Mouse (Mus musculus) urinary bladder, postnatal 10 days (tissue): ENCODE data around the gene Nit2.

Experiments used
- DNase-seq: peaks from one replicate; pipeline ENCODE4 v3.0.0; 2022; ENCODE audit warnings: low spot score

Gene Nit2

DNA sequence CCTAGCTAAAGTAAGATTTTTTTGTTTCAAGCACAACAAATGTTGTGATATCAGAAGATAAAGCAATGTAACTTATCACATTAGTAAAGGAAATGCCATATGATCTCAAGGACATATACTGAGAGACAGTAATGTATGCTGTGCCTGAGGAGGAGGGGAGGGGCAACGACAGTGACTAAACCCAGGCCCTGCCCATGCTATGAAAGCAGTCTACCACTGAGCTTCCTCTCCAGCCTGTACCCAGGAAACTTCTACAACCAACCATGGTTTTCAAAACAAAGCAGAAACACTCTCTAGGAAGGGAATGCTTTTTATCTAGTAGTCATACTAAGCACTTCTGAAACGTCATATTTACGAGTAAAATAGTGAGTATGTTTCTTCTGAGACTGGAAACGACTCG is 4.3 kb downstream of the Nit2 start:
- no peak for DNase-seq

GRCm38 (mm10) chr16:57159835-57160234 is 7.3 kb downstream of the Nit2 start:
- DNase-seq = no peak

GRCm38 (mm10) chr16:57157728-57158127 is 9.4 kb downstream of the Nit2 start:
- DNase-seq = no peak

DNA sequence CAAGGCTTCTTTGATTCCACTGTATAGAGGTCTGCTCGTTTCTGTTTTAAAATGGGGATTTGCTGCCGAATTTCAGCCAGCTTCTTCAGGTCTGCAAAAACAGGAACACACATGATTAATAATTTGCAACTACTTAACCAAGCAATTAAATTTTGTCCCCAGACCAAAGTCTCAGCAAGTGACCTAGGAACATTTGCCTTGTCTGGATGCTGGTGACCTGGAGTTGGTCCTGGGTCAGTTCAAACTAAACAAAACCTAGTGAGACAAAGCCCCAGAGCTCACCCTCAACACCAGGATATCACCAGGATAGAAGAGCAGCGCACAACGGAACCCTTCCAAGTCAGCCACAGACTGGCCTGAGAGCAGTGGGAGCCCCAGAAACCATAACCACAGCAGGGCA is 10.1 kb downstream of the Nit2 start:
- DNase-seq = no peak

DNA sequence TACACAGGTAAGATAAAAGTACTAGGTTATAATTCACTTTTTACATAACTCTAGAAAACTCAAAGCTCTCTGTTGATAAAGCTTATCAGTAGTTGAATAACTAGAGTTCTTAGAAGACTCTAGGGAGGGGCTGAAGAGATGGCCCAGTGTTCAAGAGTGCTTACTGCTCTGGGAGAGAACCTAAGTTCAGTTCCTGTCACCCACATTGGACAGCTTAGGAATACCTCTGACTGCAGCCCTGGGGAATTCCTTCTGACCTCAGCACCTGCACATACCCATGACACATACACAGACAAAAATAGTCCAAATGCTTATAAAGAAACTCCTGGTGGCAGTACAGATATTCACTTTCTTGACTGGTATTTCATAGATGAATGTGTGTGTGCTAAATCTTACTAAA is 11.2 kb downstream of the Nit2 start:
- DNase-seq = no peak

DNA sequence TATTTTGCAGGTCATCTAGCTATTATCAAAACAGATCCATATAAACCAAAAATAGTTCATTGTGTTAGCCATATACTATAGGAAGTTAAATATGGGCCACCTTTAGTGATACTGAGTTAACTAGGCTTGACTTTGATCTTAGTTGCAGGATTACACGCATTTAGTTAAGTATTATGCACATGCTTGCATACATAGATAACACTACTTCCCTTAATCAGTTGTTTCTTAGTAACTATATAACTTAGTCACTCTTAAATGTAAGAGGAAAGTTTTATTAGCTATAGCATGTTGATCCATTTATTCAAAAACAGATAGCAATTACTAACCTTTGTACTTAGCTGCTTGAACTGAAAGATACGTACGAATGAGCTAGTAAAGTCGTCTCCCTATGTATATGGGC is 15.7 kb downstream of the Nit2 start:
- no peak for DNase-seq

GRCm38 (mm10) chr16:57144741-57145140 is 22.4 kb downstream of the Nit2 start:
- DNase-seq = no peak

DNA sequence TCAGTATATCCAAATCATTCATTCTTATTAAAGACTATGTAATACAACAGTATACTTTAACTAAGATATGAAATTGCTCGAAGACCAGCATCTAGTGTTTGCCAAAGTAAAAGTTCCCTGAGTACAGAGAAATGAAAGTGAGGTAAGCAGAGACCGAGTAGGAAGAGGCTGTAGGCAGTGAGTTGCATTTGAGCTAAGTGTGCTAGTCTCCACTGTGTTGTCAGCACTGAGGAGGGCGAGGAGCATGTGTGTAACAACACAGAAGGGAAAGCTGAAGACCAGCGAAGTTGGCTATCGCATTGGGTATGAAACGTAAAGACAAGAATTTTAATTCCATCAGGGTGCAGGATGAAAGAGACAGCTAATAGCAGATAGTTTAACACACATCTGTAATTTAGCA is 33.5 kb downstream of the Nit2 start:
- no peak for DNase-seq

DNA sequence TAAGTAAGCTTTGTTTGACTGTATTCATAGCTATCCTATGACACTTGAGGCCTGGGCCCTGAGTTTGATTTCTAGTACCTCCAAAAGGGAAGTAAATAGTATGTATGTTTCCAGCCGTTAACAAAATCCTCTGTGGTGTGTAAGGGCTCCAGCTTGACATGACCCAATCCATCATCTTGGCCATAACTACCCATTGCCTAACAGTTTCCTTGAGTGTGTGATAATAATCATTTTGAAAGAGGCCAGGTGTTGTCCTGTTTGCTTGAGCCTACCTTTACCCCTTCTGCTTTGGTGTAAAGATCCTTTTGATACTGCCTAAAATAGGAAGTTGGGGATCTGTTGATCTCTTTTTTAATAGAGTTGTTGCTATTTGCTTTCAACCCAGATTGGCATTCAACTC is 34.8 kb downstream of the Nit2 start:
- DNase-seq = no peak

GRCm38 (mm10) chr16:57131544-57131943 is 35.6 kb downstream of the Nit2 start:
- DNase-seq = no peak

- DNase-seq = no peak
Observed at GRCm38 (mm10) chr16:57130752-57131400, 36.3 kb downstream of the Nit2 start.

DNA sequence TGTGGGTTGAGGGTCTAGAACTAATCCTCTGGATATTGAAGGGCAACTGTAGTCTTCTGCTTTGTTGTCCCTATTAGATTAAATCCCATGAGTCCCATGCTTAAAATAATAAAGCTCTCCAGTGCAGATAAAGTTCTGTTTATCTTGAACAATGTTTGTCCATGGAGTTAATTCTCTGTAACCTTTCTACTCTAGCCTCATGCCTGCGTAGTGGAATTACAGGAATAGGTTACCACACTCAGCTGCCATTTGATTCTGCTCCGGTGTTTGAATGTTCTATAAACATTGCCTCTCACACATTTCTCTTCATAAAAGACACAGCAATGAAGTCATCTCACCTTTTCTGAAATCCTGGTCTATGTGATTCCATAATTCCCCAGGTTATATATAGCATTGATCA is 39.3 kb downstream of the Nit2 start:
- no peak for DNase-seq

DNA sequence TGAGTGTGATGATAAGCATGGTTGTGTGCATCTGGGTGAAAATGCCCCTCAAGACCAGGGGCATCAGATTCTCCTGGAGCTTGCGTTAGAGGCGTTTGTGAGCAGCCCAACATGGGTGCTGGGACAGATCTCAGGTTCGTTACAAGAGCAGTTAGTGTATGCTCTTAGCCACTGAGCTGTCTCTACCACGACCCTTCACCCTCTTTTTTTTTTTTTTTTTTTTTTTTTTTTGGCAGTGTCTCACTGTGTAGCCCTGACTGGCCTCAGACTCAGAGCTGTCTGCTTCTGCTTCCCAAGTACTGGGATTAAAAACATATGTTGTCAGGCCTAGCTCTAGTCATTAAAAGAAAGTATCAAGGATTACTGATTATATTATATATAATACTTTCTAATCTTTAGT is 40.9 kb downstream of the Nit2 start:
- DNase-seq = no peak

DNA sequence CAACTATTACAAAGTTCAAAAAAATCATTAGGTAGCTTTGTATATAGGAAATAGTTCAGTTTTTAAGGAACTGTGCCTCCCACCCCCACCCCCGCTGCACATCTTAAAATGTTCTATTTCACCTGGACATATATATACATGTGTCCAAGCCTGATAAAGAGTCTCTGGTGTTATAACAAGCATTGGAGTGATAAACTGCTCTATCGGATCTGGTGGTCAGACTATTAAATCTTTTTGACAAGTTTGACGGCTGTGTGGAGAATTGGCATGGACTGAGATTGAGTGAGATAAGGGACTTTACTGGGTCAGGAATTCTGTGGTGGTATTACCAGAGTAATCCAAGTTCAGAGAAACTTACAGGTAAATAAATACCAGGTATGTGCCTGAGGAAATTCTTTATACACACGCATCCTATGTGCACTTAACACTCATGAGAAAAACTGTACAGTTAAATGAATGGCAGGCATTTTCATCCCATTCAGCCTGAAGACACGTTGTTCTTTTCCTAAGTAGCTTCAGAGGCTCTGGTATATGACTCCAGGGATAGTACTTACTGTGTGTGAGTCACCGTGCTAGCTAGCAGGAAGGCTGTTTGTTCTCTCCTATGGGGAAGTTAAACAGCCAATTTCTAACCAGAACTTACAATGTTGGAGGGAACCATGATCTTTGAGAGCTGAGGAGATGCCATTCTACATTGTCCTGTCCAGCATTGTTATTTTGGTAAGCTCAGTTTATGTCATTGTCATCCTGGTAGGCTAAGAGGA is 44.3 kb downstream of the Nit2 start:
- DNase-seq = no peak

GRCm38 (mm10) chr16:57121816-57122415 is 45.2 kb downstream of the Nit2 start:
- no peak for DNase-seq

GRCm38 (mm10) chr16:57120913-57121815 is 46.0 kb downstream of the Nit2 start, which contains the start of gene Tomm70a:
Gene Tomm70a (plus strand): TSS chr16:57121703.
- DNase-seq = peak; percentile 54

DNA sequence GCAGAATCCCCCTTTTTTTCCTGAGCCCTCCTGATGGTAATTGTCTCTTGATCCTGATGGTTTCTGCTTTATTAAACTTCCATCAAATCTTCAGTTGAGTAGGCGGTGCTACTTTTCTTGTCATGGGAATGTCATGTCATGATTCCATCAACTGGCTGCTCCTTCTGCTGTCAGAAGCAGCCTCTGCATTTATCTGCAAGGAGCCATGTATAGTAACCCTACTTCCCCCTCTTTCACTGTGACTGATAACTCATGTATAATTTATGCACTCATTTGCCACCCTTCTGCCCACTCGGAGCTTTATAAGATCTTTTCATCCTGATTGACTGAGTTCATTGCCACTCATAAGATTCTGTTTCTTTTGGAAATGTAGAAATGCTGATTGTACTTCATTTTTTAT is 49.6 kb downstream of the Nit2 start:
- DNase-seq = no peak

GRCm38 (mm10) chr16:57116066-57116465 is 51.1 kb downstream of the Nit2 start:
- DNase-seq = no peak
